Mouse (Mus musculus): ENCODE data around the gene Efcab6.

The Efcab6 gene

DNA sequence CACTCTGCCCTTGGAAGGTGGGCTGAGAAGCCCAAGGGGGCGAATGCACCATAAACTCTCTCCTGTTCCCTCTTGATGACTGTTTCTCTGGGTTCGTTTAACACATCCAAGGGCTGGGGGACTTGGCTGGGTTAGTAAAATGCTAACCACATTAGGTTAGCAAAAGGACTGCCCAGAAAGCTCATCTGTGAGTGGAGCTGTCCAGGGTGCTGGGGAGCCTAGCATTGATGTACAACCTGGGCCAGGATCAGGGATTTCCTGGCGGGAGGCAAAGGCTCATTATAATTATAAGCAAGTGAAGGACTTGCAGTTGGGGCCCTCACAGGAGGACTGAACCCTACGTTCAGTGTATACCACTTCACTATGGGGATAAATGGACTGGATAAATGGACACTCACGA, 185.3 kb downstream of the Efcab6 start:
- DNase-seq (ENCODE audit: low spot score) = peak; percentile 80

DNA sequence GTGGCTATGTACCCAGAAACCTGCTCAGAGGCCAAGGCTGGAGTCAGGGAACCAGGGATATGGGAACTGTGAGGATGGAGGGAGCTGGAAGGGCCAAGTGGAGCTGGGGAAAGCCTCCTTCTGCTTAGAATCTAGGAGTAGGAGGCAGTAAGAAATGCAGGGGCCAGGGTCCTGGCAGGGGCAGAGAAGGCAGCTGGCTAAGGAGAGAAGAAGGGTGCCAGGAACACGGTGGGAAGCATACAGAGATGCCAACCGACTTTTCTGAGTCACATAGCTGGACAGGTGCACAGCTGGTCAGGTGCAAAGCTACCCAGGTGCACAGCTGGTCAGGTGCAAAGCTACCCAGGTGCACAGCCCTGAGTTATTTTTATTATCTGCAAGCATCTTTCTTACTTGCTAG, 187.3 kb downstream of the Efcab6 start:
- no peak for DNase-seq (ENCODE audit: low spot score)

DNA sequence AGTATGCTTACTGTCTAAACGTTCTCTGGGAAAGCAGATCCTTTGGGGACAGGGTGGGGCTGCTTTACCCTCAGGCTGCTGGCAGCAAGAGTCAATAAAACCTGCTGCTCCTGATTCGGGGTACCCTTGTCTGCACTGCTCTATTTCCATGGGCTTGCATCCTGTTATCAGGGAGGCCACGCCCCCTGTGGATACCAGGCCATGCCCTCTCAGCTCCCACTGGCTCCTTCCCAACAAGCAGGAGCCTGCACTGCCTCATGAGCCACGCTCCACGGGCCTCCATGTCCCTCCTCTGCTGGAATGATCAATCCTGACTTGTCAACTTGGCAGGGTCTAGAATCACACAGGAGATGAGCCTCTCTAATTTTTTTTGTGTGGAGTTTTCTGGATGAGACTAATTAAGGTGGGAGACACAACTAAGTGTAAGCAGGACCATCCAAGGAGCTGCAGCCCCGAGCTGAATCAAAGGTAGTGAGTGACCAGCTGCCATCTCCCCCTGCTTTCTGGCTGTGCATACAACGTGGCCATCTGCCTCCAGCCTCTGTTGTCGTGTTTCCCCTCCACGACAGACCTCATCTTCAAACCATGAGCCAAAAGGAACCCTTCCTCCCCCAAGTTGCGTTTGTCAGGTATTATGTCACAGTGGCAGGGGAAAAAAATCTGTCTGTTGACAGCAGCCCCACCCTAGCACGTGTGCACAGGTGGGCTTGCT, 187.9 kb downstream of the Efcab6 start:
- DNase-seq (ENCODE audit: low spot score) = no peak

DNA sequence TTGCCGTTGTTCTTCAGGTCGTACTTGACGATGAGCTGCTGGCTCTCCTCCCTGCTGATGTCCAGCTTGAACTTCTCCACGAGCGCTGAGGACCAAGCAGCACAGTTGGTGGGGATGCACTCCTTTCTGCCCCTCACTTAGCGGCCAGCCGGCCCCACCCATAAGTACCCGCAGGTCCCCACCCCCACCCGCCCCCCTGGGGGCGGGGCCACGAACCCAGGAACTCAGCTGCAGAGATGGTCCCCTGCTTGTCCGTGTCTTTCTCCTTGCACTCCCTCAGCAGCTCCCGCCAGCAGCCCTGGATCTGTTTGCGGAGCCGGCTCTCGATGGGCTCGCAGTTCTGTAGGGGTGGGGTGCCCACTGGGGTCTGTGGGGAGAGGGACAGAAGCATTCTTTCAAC, 194.2 kb downstream of the Efcab6 start:
- DNase-seq (ENCODE audit: low spot score) = no peak

DNA sequence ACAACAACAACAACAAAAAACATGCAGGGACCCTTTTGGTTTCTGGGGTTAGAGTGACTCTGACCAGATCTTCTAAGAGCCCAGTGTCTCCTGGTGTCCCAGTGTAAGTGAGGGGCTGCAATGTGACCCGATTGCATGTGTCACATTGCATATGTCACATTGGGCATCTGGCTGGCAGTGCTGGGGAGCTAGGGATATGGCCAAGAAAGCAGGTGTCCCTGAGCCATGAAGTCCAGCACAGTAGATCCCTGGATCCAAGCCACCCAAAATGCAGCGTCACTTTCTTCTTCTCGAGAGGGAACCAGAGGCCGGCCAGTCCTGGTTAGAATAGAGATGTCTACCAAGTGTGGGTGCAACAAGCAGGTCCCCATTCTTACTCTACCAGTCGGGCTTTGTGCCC, 199.6 kb downstream of the Efcab6 start:
- no peak for DNase-seq (ENCODE audit: low spot score)

DNA sequence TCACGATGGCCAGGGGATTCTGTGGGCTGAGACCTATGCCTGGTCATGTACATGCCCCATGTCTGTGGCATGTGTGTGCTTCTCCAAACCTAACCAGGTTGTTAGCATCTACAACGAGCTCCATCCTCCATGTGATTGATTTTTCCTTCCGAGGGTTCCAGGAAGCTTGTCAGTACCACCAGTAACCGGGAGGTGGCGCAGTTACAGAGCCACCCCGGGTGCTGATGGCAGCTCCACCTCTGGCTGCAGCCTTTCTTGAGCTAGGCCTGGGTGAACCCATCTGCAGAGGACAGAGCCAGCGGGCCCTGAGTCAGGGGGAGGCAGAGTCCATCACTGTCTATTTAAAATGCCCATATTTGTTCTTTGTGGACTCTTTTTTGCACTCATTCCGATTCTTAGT, 208.1 kb downstream of the Efcab6 start:
- peak; percentile 77 for DNase-seq (ENCODE audit: low spot score)

DNA sequence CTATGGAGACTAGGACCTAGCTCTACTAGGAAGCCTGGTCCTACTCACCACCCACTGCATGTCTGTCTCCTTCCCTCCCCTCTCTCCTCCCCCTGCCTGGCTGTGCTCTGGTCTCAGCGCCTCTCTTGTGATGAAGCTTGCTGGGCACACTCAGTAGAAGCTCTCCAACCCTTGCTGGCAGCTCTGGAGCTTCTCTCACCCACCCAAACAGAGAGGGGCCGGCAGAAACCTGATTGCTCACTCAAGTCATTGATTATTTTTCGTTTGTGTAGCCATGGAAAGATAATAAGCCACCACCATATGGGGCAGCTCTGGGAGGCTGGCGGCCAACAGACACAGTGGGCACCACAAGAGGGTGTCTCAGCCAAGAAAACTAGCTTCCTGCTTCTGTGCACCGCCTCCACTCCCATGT, 211.8 kb downstream of the Efcab6 start:
- no peak for DNase-seq (ENCODE audit: low spot score)

DNA sequence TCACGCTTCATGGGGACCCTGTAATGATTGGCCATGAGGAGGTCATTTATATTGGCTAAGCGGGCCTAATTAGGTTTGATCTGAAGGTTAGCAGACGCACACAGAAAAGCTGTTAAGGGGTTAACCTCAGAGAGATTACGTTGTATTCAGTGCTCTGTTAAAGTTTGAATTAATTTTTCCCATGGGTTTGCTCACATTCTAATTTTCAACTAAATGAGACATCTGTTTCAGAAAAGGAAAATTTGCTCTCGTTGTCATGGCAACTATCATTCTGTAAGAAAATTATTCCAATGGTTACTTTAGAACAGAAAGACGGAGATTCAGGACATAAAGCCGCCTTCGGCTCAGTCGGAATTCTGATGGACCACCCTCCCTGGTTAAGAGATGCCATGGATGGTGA, 217.0 kb downstream of the Efcab6 start:
- DNase-seq (ENCODE audit: low spot score) = no peak

DNA sequence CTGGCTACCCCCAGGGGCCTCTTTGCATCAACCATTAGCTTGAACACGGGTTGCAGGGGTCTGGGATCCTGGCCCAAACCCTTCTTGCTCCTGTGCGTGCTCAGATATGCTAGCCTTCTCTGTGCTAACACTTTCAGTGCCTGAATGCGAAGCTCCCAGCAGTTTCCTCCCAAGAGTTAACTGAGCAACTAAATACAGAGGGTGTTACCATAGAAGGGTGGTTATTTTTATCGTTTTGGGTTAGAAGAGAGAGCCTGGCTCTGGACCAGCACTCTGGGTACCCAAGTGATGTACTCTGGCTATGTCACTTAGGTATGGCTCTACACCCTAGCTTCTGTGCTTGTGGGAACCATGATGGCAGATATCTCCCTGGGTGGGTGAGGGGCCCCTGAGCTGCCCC, 217.7 kb downstream of the Efcab6 start:
- DNase-seq (ENCODE audit: low spot score) = no peak

DNA sequence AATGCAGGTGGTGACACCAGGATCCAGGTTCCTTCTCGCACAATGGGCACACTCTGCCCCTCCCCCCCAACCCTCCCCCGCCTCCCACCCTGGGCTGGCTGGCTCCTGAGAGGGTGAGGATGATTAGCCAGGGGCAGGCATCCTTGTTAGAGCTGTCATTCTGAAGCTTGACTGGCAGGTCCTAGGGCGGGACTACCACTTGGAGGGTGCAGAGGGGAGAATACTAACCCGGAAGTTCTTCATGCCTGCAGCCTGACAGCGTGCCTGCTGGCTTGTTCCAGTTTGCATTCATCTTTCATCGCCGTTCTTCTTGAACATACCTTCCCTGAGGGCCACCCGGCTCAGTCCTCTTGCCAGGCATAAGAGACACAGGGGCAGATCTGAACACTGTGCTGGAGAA, 218.6 kb downstream of the Efcab6 start:
- peak; percentile 46 for DNase-seq (ENCODE audit: low spot score)

DNA sequence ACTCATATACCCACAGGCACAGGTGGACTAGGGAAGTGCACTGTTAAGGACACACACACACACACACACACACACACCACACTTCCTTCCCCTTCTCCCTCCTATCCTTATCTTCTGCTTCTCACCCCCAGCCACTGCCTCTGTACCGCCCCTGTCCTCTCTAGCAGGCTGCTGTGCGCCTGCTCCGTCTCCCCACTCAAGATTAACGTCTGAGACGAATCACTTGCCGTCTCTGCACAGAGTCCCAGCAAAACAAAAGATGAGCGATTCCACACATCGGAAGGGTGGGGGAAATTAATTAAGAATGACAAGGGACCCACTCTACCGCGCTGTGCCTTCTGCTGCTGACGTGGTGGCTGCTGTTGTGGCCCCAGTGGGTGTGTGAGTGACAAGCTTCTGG, 219.4 kb downstream of the Efcab6 start:
- no peak for DNase-seq (ENCODE audit: low spot score)

DNA sequence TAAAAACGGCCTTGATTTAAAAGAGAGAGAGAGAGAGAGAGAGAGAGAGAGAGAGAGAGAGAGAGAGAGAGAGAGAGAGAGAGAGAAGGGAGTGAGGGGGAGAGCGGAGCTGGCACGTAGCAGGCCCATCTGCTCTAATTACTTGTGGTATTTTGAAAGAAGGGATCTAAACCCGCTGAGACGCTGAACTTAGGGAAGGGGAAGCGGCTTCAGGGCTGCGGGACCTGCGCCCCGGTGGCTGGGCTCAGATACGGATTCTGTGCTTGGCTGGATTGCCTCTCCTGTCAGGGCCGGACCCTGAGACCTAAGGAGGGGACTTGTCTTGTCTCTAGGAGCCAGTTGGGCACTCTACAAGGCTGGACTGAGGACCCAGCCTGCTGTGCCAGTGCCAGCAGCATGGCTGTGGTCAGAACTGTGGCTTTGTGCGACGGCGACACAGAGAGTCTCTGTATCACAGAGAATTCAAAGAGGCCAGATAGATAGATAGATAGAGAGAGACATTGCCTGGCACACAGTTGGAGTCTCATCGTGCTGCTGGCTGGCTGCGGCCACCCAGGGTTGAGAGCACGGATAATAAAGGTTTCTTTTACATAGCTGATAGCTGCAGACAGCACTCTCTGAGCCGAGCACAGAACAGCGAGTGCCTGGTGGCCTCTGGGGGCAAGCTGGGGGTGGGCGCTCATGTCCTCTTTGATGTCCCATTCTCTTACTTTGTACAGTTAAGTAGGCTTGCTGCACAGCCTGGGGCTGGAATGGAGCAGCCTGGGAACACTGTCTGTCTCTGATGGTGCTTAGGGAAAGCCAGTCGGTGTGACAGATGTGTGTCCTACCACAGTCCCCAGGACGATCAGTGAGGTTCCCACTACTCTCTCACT, 222.0 kb downstream of the Efcab6 start:
- no peak for DNase-seq (ENCODE audit: low spot score)

DNA sequence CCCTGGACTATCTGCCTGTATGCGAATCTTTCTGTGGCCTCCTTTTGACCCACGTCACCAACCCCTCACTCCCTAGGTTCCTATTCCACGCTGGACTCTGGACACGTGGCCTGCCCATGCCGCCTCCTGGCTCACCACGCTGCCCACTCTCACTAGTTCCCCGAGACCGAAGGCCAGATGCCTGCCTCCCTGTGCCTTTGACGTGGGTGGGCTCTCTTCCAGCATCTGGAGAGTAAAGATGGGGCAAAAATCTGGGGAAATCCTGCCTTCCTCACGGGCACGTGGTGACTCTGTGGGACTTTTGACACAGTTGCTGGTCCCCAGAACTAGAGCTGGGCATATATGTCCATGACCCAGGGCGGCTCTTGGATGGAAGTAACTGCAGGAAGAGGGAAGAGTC, 222.8 kb downstream of the Efcab6 start:
- no peak for DNase-seq (ENCODE audit: low spot score)

DNA sequence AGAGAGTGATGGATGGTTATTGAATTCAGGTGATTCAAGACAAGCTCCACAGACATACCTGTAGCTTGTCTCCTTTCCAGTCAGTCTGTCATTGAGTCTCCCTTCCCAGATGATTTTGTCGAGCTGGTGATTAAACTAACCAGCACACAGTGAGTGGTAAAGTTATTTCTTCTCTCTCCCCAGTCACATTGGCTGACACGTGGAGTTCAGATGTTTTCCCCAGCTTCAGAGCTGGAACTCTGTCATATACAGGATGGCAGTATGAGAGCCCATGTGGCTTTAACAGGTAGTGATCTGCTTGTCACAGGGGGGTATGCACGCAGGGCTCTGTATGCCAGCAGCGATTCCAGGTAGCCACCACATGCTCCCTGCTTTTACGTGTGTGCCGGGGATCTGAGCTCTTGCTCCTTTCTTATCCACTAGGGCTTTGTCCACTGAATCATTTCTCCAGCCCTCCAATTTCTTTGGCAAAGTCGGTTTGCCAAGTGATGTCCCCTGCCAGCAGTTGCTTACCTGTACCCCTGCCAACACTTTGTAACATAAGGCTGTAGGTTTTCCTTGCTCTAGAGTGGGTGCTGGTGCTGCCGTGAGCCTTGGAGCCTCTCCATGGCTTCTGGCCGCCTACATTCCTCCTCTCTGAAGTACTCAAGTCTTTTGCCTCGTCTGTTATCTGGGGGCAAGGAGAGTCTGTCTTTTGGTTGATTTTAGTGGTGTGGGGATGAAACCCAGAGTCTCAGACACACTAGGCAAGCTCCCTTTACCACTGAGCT, 224.0 kb downstream of the Efcab6 start:
- no peak for DNase-seq (ENCODE audit: low spot score)

DNA sequence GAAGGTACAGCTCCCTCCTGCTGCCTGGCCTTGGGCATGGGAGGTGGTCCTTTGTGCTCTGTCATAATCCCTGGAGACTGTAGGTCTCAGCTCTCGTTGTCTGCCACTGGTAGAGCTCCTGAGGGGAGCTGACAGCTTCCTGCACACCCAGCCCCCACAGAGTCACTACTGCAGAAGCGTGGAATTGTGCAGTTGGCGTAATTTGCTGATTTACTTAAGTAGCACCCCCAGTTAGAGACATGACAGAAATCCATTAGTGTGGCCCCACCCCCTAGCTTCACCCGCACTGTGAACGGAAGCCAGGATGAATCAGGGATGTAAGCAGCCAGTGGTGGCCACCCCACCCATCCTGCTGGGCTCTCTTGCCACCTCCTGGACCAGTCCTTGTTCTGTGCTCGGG, 232.9 kb downstream of the Efcab6 start:
- DNase-seq (ENCODE audit: low spot score) = no peak

DNA sequence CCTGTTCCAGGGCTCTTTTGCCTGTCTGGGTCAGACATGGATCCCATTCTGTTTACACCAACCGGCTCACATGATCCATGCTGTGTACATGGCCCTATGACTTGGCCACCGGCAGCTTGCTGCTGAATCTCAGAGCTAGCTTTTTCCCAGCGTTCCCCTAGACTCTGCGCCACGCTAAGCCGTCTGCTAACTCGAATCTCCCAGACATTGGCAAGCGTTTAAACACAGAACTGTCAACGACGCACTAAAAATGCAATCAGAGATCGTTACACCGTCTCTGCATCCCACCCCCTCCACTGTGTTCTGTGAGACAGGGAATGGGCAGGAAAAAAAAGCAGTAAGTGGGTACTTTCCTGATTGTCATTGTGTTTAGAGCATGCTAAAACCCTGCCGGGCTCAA, 236.0 kb downstream of the Efcab6 start:
- no peak for DNase-seq (ENCODE audit: low spot score)

DNA sequence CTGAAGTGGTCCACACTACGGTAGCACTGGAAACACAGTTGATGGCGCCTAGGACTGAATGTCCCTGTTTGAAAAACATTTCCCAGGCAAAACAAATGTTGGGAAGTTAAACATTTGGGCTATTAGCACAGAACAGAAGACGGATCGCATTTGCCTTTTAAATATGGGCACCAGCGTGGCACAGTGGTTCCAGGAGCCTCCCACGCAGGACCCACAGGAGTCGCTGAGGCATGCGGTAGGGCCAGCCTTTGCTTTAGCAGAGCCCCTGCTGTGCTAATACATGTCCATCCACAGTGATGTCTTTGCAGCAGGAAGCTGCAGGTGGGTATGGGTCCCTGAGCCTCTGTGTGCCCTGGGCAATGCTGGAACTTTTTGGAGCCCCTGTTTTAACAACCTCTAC, 237.2 kb downstream of the Efcab6 start:
- DNase-seq (ENCODE audit: low spot score) = no peak
